Mouse (Mus musculus): ENCODE data around the gene C1ql4. TPM values are rescaled to one million over a fixed set of nuclear protein-coding genes. Genes with fewer than 3 reads are reported as not detected.

Gene C1ql4
- total RNA-seq, 2 experiments from 2014 or later: not detected

Small RNA genes within 50 kb of the gene (microRNA-seq; reads per million reads assigned to microRNA genes)
- 0 to 0.50 reads per million in 2 experiments for gene Mir6960

Other genes starting within 250 kb of the C1ql4 start
- 10 to 100 TPM; 46.9 to 59.9 TPM for gene Kmt2d, start 216.6 kb downstream of the C1ql4 start, total RNA-seq (2021)
- gene Rhebl1, start 193.3 kb downstream of the C1ql4 start, total RNA-seq (2021): 1 to 10 TPM; 2.1 to 2.7 TPM
- gene Dhh, start 189.3 kb downstream of the C1ql4 start, total RNA-seq (2021): 1 to 10 TPM; 3.6 to 4.0 TPM
- gene Lmbr1l, start 169.6 kb downstream of the C1ql4 start, total RNA-seq (2021): 1 to 10 TPM; 8.1 to 9.9 TPM
- 100 to 1,000 TPM; 188 to 204 TPM for gene Tuba1b, start 153.3 kb downstream of the C1ql4 start, total RNA-seq (2021)
- gene Gm49450, start 134.3 kb downstream of the C1ql4 start, total RNA-seq (2021): not detected
- 100 to 1,000 TPM; 171 to 195 TPM for gene Tuba1a, start 134.1 kb downstream of the C1ql4 start, total RNA-seq (2021)
- gene Tuba1c, start 57.9 kb downstream of the C1ql4 start, total RNA-seq (2021): 10 to 100 TPM; 31.9 to 39.8 TPM
- 1 to 10 TPM; 1.7 to 2.0 TPM for gene Prph, start 32.6 kb downstream of the C1ql4 start, total RNA-seq (2021)
- gene Troap, start 13.2 kb downstream of the C1ql4 start, total RNA-seq (2021): 1 to 10 TPM; 2.5 to 4.6 TPM
- under 1 TPM in 1 of 2 experiments, not detected in 1; 0.50 TPM for gene Dnajc22, start 5.4 kb upstream of the C1ql4 start, total RNA-seq (2021)
- 10 to 100 TPM; 12.3 to 14.5 TPM for gene Spats2, start 38.1 kb upstream of the C1ql4 start, total RNA-seq (2021)
- under 1 TPM; 0.12 to 0.68 TPM for gene Kcnh3, start 137.0 kb upstream of the C1ql4 start, total RNA-seq (2021)
- 10 to 100 TPM; 41.0 to 44.7 TPM for gene Mcrs1, start 164.1 kb upstream of the C1ql4 start, total RNA-seq (2021)
- gene Prpf40b, start 207.3 kb upstream of the C1ql4 start, total RNA-seq (2021): 10 to 100 TPM; 23.3 to 28.8 TPM
- gene Fam186b, start 208.1 kb upstream of the C1ql4 start, total RNA-seq (2021): not detected

Measured in gastrocnemius, postnatal 10 days (tissue).